Mouse (Mus musculus) liver, embryonic 15.5 days (tissue): ENCODE measurements around the gene Zbtb37. TPM values are rescaled to one million over a fixed set of nuclear protein-coding genes. Genes with fewer than 3 reads are reported as not detected.

ENCODE experiments used
- ATAC-seq: fragments of 200-750 bp; cut with Nextera tagmentation; 2 replicates; pipeline ENCODE4 v1.8.0; 2017; ENCODE audit warnings: moderate number of reproducible peaks, mild to moderate bottlenecking, moderate library complexity; ENCODE audit not compliant: insufficient read depth
- H3K27ac ChIP-seq: fragments of 300-500 bp; sonication (generic); replicated peaks from 2 replicates; pipeline ENCODE4 v1.5.1; 2015; ENCODE audit warnings: mild to moderate bottlenecking, inconsistent platforms
- H3K27me3 ChIP-seq: fragments of 300-500 bp; sonication (generic); 2 replicates; pipeline ENCODE4 v1.6.1; 2015; ENCODE audit warnings: mild to moderate bottlenecking, inconsistent platforms
- H3K36me3 ChIP-seq: fragments of 300-500 bp; sonication (generic); replicated peaks from 2 replicates; pipeline ENCODE4 v1.6.1; 2015; ENCODE audit warnings: moderate library complexity, mild to moderate bottlenecking, inconsistent platforms
- H3K4me1 ChIP-seq: fragments of 300-500 bp; sonication (generic); replicated peaks from 2 replicates; pipeline ENCODE4 v1.6.1; 2015; ENCODE audit warnings: inconsistent platforms
- H3K4me2 ChIP-seq: fragments of 300-500 bp; sonication (generic); 2 replicates; pipeline ENCODE4 v1.6.1; 2015; ENCODE audit warnings: moderate library complexity, mild to moderate bottlenecking, inconsistent platforms
- H3K4me3 ChIP-seq: fragments of 300-500 bp; sonication (generic); replicated peaks from 2 replicates; pipeline ENCODE4 v1.5.1; 2015; ENCODE audit warnings: mild to moderate bottlenecking, inconsistent platforms
- H3K9ac ChIP-seq: fragments of 300-500 bp; sonication (generic); 2 replicates; pipeline ENCODE4 v1.6.1; 2015; ENCODE audit warnings: moderate library complexity, mild to moderate bottlenecking, inconsistent platforms
- H3K9me3 ChIP-seq: fragments of 300-500 bp; sonication (generic); replicated peaks from 2 replicates; pipeline ENCODE4 v1.6.1; 2016; ENCODE audit warnings: inconsistent platforms
- WGBS: fragments of 180-500 bp; shearing (Covaris S2); methylation state at CpG from one replicate; pipeline ENCODE4 v1.1.7; 2015; ENCODE audit warnings: mixed read lengths; ENCODE audit not compliant: insufficient replicate concordance; 5-methylcytosine and 5-hydroxymethylcytosine counted together
- polyA plus RNA-seq: library from polyadenylated mRNA; unstranded; fragments of >200 nt; fragmentation: Nextera tagmentation; extraction: Ambion mirVana; gene quantifications from 2 replicates; pipeline ENCODE4 v1.2.1, GENCODE M21; 2015

The Zbtb37 gene
- polyA plus RNA-seq, 1 experiment from 2014 or later: 1.3 TPM

GRCm38 (mm10) chr1:161040426-161040770 lies 5.7 kb upstream of the Zbtb37 start:
- no peaks in the 10 kb centered on the region for H3K9me3 ChIP-seq
- no peak for ATAC-seq
- H3K27me3 ChIP-seq: no peaks in the 10 kb centered on the region
- peak overlapping the region; percentile 35 for H3K27ac ChIP-seq
- H3K4me1 ChIP-seq: peaks cover 27% of the 10 kb centered on the region; the same call in 1 of the 2 replicates
- no peak overlapping the region for H3K4me2 ChIP-seq
- H3K9ac ChIP-seq: no peak overlapping the region
- 65% methylated on average over 1 of the region's 1 CpGs for WGBS
- H3K36me3 ChIP-seq: peaks cover 71% of the 10 kb centered on the region
- H3K4me3 ChIP-seq: no peak overlapping the region

DNA sequence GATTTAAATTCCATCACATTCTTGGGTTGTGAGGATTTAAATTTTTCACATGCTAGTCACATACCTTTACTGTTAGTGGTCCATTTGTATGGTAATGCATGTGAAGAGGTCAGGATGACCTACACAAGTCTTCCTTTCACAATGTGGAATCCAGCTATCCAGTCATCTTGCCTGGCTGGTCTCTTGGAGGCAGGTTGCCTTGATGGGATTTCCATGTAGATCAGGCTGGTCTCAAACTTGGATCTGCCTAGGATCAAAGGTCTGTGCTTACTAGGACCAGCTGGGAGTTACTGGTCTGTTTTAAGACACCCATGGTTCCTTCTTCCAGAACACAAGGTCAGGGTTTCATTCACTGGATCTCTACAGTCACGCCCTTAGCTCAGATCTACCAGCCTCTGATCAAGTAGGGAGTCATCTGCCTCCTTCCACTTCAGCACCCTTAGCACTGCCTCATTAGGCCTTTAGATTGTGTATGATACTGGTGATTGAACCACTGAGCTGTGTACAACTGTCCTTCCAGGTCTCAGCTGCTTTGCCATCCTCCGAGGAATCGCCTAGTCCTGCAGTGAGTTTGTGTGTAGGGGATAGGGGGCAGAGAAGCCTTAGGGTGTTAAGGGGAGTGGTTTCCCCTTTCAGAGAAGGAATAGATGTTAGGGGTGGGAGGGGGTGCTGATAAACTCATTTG lies 5.2 kb upstream of the Zbtb37 start:
- no peak overlapping the region for H3K4me3 ChIP-seq
- no peak overlapping the region for H3K4me2 ChIP-seq
- peak; percentile 40 for ATAC-seq
- 7% methylated on average over 3 of the region's 3 CpGs for WGBS
- H3K27me3 ChIP-seq: no peaks in the 10 kb centered on the region
- peak overlapping the region; percentile 35 for H3K27ac ChIP-seq
- H3K4me1 ChIP-seq: peaks cover 27% of the 10 kb centered on the region; the same call in 1 of the 2 replicates
- no peak overlapping the region for H3K9ac ChIP-seq
- peaks cover 67% of the 10 kb centered on the region for H3K36me3 ChIP-seq
- no peaks in the 10 kb centered on the region for H3K9me3 ChIP-seq

- Histone ChIP-seq H3K9ac (no peak overlapping the region), H3K9me3 (no peaks in the 10 kb centered on the region), H3K27me3 (no peaks in the 10 kb centered on the region), H3K36me3 (peaks cover 59% of the 10 kb centered on the region), H3K4me2 (no peak overlapping the region), H3K27ac (peak overlapping the region; percentile 35), H3K4me3 (no peak overlapping the region), H3K4me1 (peaks cover 29% of the 10 kb centered on the region)
- WGBS: 11% methylated on average over 3 of the region's 3 CpGs
- peak; percentile 5 for ATAC-seq
Measured at GRCm38 (mm10) chr1:161038968-161039721, 4.5 kb upstream of the Zbtb37 start.

GRCm38 (mm10) chr1:161038004-161038403 lies 3.4 kb upstream of the Zbtb37 start:
- H3K27me3 ChIP-seq: no peaks in the 10 kb centered on the region
- H3K36me3 ChIP-seq: peaks cover 56% of the 10 kb centered on the region
- ATAC-seq: no peak
- peak overlapping the region; percentile 85 for H3K4me2 ChIP-seq
- H3K4me1 ChIP-seq: peaks cover 40% of the 10 kb centered on the region
- H3K27ac ChIP-seq: peak overlapping the region; percentile 35
- H3K4me3 ChIP-seq: peak overlapping the region; percentile 85
- no peaks in the 10 kb centered on the region for H3K9me3 ChIP-seq
- 23% methylated on average over 3 of the region's 3 CpGs for WGBS
- H3K9ac ChIP-seq: 0 out of 2 replicates have a peak overlapping the region, but pooled peaks have one; percentile 12

GRCm38 (mm10) chr1:161037599-161037998 lies 3.0 kb upstream of the Zbtb37 start:
- Histone ChIP-seq H3K4me3 (peak overlapping the region; percentile 85), H3K9me3 (no peaks in the 10 kb centered on the region), H3K27ac (peak overlapping the region; percentile 35), H3K4me1 (peaks cover 45% of the 10 kb centered on the region), H3K27me3 (no peaks in the 10 kb centered on the region), H3K9ac (peak overlapping the region; percentile 54), H3K36me3 (peaks cover 56% of the 10 kb centered on the region), H3K4me2 (peak overlapping the region; percentile 85)
- 10% methylated on average over 3 of the region's 3 CpGs for WGBS
- ATAC-seq: no peak

DNA sequence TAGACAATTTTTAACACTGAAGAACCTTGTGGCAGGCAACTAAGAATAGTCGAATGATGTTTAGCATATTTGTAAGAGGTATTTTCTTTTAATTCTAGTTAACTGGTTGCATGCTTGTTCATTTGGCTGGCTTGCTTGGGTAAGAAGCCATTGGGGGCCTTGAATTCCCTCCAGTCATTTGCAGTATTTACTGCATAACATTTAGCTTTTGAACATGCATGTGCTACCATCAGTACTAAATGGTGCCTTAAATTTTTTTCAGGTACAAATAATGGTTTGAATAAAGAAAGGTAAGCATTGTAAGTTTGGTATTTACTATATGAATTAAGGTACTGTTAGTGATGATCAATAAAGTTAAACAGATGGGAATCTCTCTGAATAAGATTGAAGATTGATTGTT lies 2.4 kb upstream of the Zbtb37 start:
- ATAC-seq: no peak
- no peaks in the 10 kb centered on the region for H3K9me3 ChIP-seq
- WGBS: 2% methylated on average over 1 of the region's 1 CpGs
- no peaks in the 10 kb centered on the region for H3K27me3 ChIP-seq
- H3K4me2 ChIP-seq: peak overlapping the region; percentile 85
- H3K27ac ChIP-seq: peak overlapping the region; percentile 98
- peak overlapping the region; percentile 85 for H3K4me3 ChIP-seq
- peaks cover 50% of the 10 kb centered on the region for H3K4me1 ChIP-seq
- peak overlapping the region; percentile 81 for H3K9ac ChIP-seq
- H3K36me3 ChIP-seq: peaks cover 57% of the 10 kb centered on the region

GRCm38 (mm10) chr1:161036411-161036841 lies 1.8 kb upstream of the Zbtb37 start:
- Histone ChIP-seq H3K36me3 (peaks cover 55% of the 10 kb centered on the region), H3K9ac (peak overlapping the region; percentile 81), H3K4me1 (peaks cover 55% of the 10 kb centered on the region), H3K27ac (peak overlapping the region; percentile 98), H3K9me3 (no peaks in the 10 kb centered on the region), H3K27me3 (no peaks in the 10 kb centered on the region), H3K4me2 (peak overlapping the region; percentile 85), H3K4me3 (peak overlapping the region; percentile 85)
- ATAC-seq: no peak
- under 1% methylated on average over 5 of the region's 5 CpGs for WGBS

DNA sequence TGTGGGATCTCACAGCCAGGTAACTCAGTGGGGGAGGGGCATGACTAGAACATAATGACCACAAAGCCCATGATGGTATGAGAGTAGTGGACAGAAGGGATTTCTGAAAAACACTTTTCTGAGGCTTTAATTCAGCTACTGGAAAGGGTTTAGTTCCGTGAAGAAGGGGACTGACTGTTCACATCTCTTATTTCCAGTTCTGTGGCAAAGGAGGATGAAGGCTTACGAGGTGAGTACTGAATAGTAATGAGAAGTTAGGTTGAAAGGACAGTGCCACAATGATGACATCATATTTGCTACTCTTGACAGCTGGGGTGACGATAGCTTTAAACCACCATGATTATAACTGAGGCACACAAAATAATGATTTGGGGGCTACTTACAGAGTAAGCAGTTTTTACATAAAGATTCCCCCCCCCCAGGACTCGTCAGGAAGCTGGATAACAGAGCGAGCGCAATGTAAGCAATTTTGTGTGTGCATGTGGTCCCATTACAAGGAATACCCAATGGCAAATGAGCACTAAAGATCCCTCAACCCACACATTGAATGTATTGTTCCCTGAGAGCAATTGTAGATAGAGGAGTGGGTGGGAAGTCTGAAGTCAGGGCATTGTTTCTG lies 1.2 kb upstream of the Zbtb37 start:
- Histone ChIP-seq H3K9me3 (no peaks in the 10 kb centered on the region), H3K9ac (peak overlapping the region; percentile 81), H3K4me2 (peak overlapping the region; percentile 85), H3K36me3 (peaks cover 56% of the 10 kb centered on the region), H3K4me3 (peak overlapping the region; percentile 85), H3K4me1 (peaks cover 55% of the 10 kb centered on the region), H3K27ac (peak overlapping the region; percentile 98), H3K27me3 (no peaks in the 10 kb centered on the region)
- WGBS: under 1% methylated on average over 6 of the region's 6 CpGs
- ATAC-seq: no peak

DNA sequence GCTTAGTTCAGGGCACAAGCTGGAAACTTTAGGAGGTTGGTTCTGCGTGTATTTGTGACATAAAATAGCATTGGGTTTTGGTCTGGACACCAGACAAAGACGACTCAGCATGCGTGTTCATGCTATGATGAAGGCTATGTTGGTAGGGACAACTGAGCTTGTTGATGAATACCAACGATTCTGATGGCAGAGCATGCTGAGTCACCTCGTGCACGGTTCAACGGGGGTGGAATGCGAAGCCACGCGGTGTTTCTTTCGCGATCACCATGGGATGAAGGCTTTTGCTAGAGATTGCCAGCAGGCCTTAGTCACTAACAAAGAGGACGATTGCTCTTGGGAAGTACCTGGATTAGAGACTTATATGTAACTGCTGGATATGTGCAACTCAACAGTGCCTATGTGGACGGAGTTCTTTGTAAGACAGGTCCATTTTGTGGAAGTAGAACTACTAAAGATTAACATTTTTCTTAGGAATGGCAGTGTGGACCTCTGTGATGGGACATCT lies 684 bp upstream of the Zbtb37 start:
- peak overlapping the region; percentile 81 for H3K9ac ChIP-seq
- H3K36me3 ChIP-seq: peaks cover 56% of the 10 kb centered on the region
- WGBS: under 1% methylated on average over 14 of the region's 14 CpGs
- H3K27ac ChIP-seq: peak overlapping the region; percentile 98
- H3K27me3 ChIP-seq: no peaks in the 10 kb centered on the region
- peak overlapping the region; percentile 85 for H3K4me3 ChIP-seq
- peaks cover 56% of the 10 kb centered on the region for H3K4me1 ChIP-seq
- no peaks in the 10 kb centered on the region for H3K9me3 ChIP-seq
- peak; percentile 42 for ATAC-seq
- H3K4me2 ChIP-seq: peak overlapping the region; percentile 85

DNA sequence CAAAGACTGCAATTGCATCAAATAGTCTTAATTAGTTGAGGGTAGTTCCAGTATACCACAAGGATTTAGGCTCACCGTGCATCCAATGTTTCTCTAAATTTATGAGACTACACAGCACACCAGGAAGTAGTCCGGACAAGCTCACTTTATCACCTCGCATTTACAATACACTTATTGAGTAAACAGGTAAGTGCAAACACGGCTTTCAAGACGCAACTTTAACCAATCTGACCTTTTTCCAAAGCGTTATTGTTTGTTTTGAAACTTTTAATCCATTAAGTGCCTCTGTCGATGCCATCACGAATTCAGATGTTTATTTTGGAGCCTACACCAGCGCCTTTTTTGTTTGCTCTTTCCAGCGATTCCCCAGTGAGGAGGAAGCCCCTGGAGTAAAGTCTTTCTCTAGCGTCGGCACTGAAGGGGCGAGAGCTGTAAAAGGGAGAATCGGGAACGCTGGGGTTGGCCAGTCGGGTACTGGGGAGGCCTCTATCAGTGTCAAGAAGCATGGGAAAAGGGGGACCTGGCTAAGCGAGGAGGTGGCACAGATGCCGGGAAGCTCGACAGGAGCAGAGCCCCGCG lies 704 bp downstream of the Zbtb37 start:
- H3K4me3 ChIP-seq: peak overlapping the region; percentile 85
- H3K4me2 ChIP-seq: peak overlapping the region; percentile 85
- no peaks in the 10 kb centered on the region for H3K27me3 ChIP-seq
- H3K9ac ChIP-seq: peak overlapping the region; percentile 81
- H3K36me3 ChIP-seq: peaks cover 45% of the 10 kb centered on the region
- peak overlapping the region; percentile 98 for H3K27ac ChIP-seq
- H3K4me1 ChIP-seq: peaks cover 53% of the 10 kb centered on the region
- under 1% methylated on average over 21 of the region's 21 CpGs for WGBS
- ATAC-seq: no peak
- no peaks in the 10 kb centered on the region for H3K9me3 ChIP-seq
